Mouse (Mus musculus): ENCODE measurements around the gene Taf1c. TPM values are rescaled to one million over a fixed set of nuclear protein-coding genes. Genes with fewer than 3 reads are reported as not detected.

Taf1c gene
- total RNA-seq, 2 experiments from 2014 or later, result 3.0 to 11.0 TPM

DNA sequence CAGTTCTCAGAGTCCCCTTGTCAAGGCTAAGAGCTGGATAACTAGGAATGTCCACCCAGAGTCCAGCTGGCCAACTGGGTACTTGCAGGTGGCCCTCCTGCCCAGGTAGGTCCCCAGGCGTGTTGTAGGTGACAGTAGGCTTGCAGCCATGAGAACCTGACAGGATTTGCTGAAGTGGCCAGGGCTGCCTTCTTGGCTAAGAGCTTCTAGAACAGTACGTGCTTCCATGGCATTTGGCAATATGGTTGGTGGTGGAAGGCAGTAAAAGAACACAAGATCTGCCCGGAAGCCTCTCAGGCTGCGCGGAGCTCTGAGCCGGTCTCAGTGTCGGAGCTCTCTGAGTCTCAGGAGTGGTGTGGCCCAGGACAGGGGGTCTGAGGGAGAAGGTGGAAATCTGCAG lies 19.9 kb upstream of the Taf1c start:
- ATAC-seq (replicated peaks; ENCODE audit: poor library complexity, severe bottlenecking), result no peak

DNA sequence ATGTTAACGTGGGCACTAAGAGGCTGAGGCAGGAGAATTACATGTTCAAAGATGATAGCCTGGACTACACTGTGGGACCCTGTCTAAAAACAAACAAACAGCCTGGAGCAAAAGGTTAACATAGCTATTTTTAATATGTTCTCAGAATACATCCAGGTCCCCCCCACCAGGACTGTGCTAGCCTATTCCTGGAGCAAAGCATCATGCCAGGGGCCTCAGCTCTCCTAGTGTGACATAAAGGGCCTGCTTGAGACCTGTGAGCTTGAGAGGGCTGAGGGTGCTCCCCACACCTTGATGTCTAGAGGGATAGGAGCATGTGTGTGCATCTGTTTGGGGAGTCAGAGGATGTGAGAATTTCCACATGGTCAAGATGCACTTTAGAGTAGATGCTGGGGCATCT lies 18.7 kb upstream of the Taf1c start:
- 0 out of 2 replicates have a peak, but pooled peaks have one; percentile 5 for ATAC-seq (replicated peaks; ENCODE audit: poor library complexity, severe bottlenecking)

DNA sequence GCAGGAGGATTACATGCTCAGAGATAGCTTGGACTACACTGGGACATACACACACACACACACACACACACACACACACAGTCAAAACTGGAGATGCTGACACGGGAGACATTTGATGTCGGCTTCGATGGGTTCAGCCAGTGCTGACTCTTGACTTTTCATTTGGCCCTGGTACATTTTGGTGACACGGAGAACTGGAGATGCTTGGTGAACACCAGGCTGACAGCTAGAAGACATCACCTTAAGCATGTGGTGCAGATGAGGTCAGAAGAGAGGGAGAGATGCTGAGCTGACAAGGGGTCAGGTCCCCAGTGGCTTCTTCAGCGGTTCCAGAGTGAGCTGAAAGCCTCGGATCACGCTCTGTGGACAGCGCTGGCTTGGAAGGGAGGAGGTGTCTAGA lies 18.0 kb upstream of the Taf1c start:
- ATAC-seq (replicated peaks; ENCODE audit: poor library complexity, severe bottlenecking), result no peak

- peak; percentile 66 for ATAC-seq (replicated peaks; ENCODE audit: poor library complexity, severe bottlenecking)
Measured at GRCm38 (mm10) chr8:119622555-119622954, 17.5 kb upstream of the Taf1c start.

DNA sequence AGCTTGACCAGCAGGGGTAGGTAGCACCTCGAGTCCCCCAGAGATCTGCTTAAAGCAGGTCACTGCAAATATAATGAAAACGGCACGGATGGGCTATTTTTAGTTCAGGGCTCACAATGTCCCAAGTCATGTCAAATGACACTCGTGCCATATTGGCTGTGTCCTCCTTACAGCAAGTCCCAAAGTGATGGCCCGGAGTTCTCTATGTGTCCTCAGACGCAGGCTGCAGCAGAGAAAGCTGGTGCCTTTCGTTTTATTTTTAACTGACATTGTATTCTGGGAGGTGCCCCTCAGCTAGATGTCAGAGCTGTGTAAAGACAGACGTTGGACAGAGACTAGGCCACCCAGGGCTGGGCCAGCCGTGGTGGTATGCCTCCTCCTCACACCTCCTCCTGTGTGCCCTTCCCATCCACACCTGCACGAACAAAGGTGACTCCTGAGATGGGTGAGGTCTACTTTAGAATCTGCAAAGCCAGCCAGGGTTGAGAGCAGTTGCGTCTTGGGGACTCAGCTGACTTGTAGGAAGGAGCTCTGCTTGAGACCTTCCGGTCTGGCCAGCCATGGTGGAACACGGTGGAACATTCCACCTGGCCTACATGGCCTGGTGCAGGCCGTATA lies 15.9 kb upstream of the Taf1c start:
- ATAC-seq (replicated peaks; ENCODE audit: poor library complexity, severe bottlenecking), result no peak

GRCm38 (mm10) chr8:119620116-119620840 lies 15.3 kb upstream of the Taf1c start:
- ATAC-seq (replicated peaks; ENCODE audit: poor library complexity, severe bottlenecking), result no peak

DNA sequence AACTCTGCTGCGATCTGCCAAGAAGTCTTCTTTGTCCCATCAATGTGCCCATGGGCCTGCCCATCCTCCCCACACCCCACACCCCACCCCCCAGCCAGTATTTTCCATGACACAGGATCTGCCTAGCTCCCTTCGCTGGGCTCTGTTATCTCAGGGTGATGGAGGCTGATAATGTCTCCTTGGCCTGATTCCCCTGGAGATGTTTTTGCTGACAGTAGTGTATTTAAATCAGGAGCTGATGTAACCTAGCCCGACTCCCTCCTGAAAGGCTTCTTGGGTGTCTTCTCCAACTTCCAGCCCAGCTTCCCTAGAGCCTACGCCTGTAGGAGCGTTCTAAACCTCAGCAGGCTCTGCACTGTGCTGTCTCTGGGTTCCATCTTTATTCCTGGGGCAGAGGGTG lies 13.9 kb upstream of the Taf1c start:
- ATAC-seq (replicated peaks; ENCODE audit: poor library complexity, severe bottlenecking), result no peak

GRCm38 (mm10) chr8:119617586-119617985 lies 12.6 kb upstream of the Taf1c start:
- ATAC-seq (replicated peaks; ENCODE audit: poor library complexity, severe bottlenecking), result no peak

- no peak for ATAC-seq (replicated peaks; ENCODE audit: poor library complexity, severe bottlenecking)
Measured at GRCm38 (mm10) chr8:119616811-119617210, 11.8 kb upstream of the Taf1c start.

GRCm38 (mm10) chr8:119616358-119616757 lies 11.3 kb upstream of the Taf1c start:
- no peak for ATAC-seq (replicated peaks; ENCODE audit: poor library complexity, severe bottlenecking)

- ATAC-seq (replicated peaks; ENCODE audit: poor library complexity, severe bottlenecking), result no peak
Measured at GRCm38 (mm10) chr8:119615096-119615495, 10.1 kb upstream of the Taf1c start.

- ATAC-seq (replicated peaks; ENCODE audit: poor library complexity, severe bottlenecking), result no peak; the same call in 1 of the 2 replicates
Measured at GRCm38 (mm10) chr8:119612471-119612870, 7.4 kb upstream of the Taf1c start, which contains the start of gene Adad2. Gene Adad2 (plus strand): TSS chr8:119612747.

GRCm38 (mm10) chr8:119606224-119606623 lies 1.2 kb upstream of the Taf1c start:
- no peak for ATAC-seq (replicated peaks; ENCODE audit: poor library complexity, severe bottlenecking)

DNA sequence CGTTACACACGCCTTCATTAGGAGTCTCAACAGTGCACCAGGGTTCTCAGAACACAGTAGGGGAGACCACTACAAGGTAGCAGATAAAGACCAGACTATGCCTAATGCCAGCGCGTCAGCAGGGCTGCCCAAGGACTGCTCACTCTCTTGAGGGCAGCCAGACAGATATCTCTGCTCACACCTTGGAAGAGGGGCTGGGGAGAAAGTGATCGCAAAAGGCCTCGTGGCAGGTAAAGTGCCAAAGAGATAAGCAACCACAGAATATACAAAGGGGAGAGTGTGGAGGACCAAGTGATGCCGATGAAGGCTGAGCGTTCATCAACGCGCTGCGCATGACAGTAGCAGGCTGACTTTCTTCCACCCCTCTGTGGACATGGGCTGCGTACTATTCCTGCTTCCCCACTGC lies 621 bp downstream of the Taf1c start:
- ATAC-seq (replicated peaks; ENCODE audit: poor library complexity, severe bottlenecking), result peak; percentile 42; the same call in 1 of the 2 replicates

DNA sequence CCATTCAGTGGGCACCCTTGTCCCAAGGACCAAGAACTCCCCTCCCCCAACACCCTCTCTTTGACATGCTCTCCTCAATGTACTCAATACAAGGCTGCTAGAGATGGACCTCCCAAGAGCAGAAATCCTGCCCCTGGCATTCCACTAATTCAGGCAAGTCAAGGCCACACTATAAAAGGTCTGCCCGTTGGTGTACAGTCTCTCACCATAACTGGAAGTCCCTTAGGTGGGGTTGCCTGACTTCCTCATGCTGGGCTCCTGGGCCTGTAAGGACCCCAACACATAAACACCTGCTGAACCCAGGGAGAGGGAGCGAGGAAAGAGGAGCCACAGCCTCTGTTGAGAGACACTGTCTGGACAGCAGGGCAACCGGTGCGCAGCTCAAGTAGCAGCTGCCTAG lies 1.3 kb downstream of the Taf1c start:
- ATAC-seq (replicated peaks; ENCODE audit: poor library complexity, severe bottlenecking), result no peak

DNA sequence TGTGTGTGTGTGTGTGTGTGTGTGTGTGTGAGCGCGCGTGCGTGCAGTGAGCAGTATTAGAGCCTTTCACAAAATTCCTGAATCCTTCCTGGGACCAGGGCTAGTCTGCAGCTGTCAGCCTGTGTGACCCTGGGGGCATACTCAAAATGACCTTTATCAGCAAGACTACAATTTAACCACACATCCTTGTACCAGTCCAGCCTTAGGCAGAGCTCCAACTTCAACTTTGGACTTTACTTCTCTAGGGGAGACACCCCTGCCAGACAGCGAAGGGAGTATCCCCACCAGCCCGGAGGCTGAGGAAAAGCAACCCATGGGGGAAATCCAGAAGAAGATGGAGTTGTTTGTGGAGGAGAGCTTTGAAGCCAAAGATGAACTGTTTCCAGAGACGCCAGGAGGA lies 13.6 kb downstream of the Taf1c start:
- ATAC-seq (replicated peaks; ENCODE audit: poor library complexity, severe bottlenecking), result no peak

GRCm38 (mm10) chr8:119590348-119590747 lies 14.7 kb downstream of the Taf1c start:
- ATAC-seq (replicated peaks; ENCODE audit: poor library complexity, severe bottlenecking), result no peak

- ATAC-seq (replicated peaks; ENCODE audit: poor library complexity, severe bottlenecking), result no peak
Measured at GRCm38 (mm10) chr8:119588844-119589243, 16.2 kb downstream of the Taf1c start.

DNA sequence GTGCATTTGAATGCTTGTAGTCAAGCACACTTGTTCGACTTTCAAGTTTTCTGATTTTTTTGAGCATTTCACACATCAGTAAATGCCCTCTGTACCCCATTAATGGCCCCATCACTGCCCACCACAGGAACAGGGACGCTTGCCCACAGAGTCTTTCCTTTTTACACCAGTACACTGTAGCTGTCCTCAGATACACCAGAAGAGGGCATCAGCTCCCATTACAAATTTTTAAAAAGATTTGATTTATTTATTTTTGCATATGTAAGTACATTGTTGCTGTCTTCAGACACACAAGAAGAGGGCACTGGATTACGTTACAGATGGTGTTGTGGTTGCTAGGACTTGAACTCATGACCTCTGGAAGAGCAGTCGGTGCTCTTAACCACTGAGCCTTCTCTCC lies 16.7 kb downstream of the Taf1c start:
- no peak for ATAC-seq (replicated peaks; ENCODE audit: poor library complexity, severe bottlenecking)

DNA sequence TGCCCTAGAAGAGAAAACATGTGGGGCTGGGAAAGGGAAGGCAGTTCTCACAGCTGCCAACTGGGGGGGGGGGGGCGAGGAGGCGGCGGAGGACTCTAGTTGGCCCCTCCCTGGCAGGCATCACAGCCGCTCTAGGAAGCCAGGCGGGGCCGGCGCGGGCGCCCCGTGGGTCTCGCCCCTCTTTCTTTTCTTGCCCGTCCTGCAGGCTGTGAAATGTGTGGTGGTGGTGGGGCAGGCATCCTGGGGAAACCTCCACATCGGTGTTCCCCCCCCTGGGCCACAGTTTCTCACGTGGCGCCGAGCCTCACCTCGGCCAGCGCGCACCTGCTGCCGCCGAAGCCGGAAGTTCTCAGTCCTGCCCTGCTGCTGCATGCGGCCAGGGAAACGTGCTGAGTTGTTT lies 19.1 kb downstream of the Taf1c start:
- peak; percentile 73 for ATAC-seq (replicated peaks; ENCODE audit: poor library complexity, severe bottlenecking)

DNA sequence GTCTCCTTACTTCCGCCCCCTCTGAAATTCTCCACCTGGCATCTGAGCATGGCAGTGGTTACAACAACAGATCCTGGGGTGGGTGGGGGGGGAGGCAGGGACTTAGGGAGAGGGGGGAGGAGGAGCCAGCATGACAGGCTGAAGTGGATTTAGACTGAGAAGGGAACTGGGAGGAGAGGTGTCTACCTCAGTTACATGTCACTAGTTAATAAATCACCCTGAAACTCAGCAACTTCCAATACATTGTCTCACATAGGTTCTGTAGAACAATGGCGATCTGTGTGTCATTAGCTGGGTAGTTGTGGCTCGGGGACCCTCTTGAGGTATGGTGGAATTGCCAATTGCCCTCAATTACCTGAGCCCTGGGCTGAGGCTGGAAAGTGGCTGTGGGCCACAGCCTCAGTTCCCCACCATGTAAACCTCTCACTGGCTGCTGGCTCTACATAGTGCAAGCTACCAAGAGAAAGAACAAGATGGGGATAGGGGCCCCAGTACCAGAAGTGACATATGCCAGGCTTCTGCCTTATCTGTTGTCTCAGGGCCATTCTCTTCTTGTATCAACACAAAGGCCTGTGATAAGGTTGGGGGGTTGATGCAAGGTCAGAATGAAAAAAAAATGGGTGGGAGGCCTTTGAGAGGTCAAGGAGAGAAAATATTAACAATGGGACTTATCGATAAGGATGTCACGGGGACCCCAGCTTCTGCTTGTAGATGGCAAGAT lies 24.4 kb downstream of the Taf1c start:
- ATAC-seq (replicated peaks; ENCODE audit: poor library complexity, severe bottlenecking), result no peak
